Mouse (Mus musculus) kidney, postnatal 4 days (tissue): Measurements from ENCODE around the gene Adam4.
"Not testable (repeated sequence)": the region's sequence is repeated elsewhere in the genome, so short reads cannot be mapped to it uniquely, and the experiment has no call there.

ENCODE experiments used
- DNase-seq, 2 experiments: peaks; one replicate each; pipeline ENCODE4 v3.0.0; 2021; ENCODE audit warnings: mixed read lengths in 2 of 2

Gene Adam4

DNA sequence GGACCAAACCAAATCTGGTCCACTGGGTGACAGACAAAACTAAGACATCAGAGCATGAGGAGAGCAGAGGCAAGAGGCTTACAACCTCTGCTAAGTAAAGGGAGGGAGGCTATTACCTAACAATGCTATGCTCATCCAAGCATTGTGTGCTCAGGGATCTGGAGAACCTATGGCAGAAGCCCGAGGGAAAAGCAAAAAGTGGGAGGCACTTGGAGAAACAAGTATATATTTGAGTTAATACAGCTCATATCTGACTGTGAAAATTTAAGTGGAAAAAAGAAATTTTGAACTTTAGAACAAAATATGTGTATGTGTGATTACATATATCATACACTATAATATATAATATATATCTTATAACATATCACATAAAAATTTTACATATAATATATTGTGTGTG, at the start of gene Adam4:
TSS of gene Adam4 (minus strand) at position 101 of the 400 bp plus-strand sequence.
- no peak for DNase-seq

DNA sequence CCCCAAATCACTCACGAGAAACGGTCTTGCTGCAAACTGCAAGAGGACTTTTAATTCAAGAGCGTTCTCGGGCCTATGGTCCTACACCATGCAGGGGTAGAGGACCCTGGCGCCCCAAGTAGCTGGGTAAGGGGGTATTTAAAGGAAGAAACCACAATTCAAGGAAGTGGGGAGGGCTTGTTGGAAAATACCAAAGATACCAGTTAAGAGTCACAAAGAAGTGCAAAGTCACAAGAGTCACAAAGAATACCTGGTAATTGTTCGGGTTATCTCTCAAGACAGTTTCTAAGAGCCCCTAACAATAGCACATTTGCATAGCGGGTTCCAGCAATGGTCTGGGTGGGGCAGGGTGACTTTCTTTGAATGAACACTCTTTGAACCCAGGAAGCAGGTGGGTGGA, 37.3 kb upstream of the Adam4 start:
- DNase-seq, result not testable (repeated sequence)

DNA sequence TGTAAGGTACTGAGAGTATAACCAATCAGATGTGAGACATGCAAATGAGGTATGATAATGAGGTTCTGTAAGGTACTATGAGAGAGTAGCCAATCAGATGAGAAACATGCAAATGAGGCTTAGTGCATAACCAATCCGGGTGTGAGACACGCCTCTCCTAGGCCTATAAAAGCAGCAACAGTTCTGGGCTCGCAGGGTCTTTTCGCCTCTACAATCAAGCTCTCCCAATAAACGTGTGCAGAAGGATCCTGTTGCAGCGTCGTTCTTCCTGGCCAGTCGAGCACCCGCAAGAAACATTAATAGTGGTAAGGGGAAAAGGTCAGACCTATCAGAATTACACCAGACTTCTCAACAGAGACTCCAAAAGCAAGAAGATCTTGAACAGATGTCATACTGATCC, 17.2 kb upstream of the Adam4 start:
- DNase-seq, result not testable (repeated sequence)

DNA sequence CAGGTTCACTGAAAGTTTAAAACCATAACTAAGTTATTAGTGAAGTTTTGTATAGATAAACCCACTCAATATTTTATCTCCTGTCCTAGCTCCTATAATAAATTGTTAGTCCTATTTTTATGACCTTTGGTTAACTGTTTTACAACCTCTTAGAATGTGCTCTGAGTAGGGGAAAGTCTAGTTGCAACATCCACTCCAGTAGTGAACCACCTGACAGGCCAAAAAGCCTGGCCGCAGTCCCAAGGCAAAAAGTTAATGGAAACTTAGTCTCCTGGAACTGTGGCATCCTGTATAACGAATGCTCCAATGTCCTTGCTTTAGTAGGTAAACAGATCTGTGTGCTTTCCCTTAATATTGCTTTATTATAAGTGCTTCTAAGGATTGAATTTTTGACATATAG, 13.0 kb upstream of the Adam4 start:
- peak; percentile 30 to 39 for DNase-seq

DNA sequence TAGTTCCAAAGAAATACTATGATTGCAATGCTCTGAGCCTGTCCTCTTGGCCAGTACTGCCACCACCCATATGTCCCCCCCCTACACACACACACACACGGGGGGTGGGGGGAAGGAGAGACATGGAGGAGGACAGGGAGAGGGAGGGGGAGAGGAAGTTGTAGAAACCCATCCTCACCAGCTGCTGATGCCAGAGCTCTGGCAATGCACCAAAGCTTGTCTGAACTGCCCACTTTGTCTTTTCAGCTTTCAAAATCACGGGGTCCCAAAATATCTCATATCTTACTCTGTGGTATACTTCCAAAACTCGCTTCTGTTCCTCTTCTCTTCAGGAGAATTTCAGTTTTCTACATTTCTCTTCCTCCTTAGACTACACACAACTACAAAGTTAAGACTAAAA, 8.5 kb downstream of the Adam4 start:
- DNase-seq, result no peak

DNA sequence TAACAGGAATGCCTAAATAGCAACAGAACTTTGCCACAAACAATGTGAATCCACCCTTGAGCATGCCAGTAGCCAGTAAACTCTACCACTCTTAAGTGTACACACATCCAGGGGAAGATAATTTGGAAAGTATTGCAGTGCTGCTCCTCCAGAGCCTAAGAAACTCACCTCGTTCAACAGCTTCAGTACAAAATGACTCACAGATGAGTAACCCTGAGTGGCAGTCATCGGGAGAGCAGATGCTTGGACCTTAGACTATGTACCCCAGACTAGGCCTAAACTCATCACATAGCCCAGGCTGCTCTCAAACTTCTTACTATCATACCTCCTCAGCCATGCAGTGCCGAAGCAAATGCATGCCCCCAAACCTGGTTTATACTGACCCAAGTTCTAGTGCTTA, 12.8 kb downstream of the Adam4 start:
- DNase-seq, result no peak

DNA sequence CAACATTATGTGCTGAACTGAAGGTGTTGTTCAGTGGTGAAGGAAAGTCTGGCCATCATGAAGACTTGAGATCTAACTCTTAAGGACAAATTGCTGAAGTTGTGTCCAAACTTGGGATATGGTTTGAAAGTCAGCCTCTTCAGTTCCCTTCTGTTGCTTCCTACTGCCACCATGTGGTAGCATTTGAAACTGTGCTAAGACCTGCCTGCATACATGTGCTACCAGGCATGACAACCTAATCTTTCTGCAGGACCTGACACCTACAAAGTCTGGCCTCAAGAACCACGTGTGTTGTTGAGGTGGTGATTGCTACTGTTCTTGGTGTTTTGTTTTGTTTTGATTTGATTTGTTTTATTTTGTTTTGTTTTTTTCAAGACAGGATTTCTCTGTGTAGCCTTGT, 19.6 kb downstream of the Adam4 start:
- peak; percentile 74 to 76 for DNase-seq

DNA sequence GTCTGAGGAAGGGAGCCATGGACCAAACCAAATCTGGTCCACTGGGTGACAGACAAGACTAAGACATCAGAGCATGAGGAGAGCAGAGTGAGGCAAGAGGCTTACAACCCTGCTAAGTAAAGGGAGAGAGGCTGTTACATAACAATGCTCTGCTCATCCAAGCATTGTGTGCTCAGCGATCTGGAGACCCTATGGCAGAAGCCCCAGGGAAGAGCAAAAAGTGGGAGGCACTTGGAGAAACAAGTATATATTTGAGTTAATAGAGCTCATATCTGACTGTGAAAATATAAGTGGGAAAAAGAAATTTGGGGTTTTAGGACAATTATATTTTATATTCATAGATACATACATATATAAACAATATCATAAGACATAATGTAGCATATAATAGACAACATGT, 42.4 kb downstream of the Adam4 start, which contains the start of gene Gm4787:
TSS of gene Gm4787 (minus strand) at position 101 of the 400 bp plus-strand sequence.
- DNase-seq, result not testable (repeated sequence)
